Mouse (Mus musculus) ES-E14 (cell line): ENCODE measurements around the gene Cdh7.

Source experiments
- CHD2 ChIP-seq: IDR thresholded peaks from 2 replicates; pipeline ENCODE4 v1.6.1; 2014; ENCODE audit warnings: mild to moderate bottlenecking, low read depth, low read length, inconsistent platforms
- HCFC1 ChIP-seq: IDR thresholded peaks from 2 replicates; pipeline ENCODE4 v1.6.1; 2012; ENCODE audit warnings: low read length, inconsistent platforms, borderline replicate concordance; ENCODE audit not compliant: insufficient read depth

DNA sequence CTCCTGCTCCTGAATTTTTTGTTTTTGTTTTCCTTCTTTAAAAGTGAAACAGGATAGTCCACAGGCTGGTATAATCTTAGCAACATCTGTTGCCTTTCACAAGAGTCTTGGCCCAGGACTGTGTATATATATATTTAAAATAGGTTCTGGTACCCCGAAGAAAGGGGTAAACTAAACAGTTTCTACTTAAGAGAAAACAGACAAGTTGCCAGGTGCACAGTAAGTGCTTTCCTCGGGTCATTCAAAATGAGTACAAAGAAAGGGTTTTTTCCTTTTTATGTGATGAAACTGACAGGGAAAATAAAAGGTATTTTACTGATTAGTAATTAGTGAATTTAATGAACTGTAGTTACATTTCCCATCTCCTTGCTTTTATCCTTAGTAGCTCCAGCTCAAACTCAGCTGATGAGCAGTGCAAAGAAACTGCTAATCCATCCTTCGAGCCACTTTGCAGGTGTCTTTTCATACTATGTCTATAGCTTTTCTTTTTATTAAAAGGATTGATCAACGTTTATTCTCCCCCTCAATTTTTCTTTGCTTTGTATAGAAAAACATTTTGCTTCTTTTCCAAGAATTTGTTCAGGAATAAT lies 9.7 kb upstream of the Cdh7 start:
- TF ChIP-seq HCFC1 (no peak), CHD2 (no peak)
